Mouse (Mus musculus): ENCODE measurements around the gene Sec22a. TPM values are rescaled to one million over a fixed set of nuclear protein-coding genes. Genes with fewer than 3 reads are reported as not detected.

Sec22a gene
- polyA plus RNA-seq, 2 experiments: 30.1 to 49.8 TPM

DNA sequence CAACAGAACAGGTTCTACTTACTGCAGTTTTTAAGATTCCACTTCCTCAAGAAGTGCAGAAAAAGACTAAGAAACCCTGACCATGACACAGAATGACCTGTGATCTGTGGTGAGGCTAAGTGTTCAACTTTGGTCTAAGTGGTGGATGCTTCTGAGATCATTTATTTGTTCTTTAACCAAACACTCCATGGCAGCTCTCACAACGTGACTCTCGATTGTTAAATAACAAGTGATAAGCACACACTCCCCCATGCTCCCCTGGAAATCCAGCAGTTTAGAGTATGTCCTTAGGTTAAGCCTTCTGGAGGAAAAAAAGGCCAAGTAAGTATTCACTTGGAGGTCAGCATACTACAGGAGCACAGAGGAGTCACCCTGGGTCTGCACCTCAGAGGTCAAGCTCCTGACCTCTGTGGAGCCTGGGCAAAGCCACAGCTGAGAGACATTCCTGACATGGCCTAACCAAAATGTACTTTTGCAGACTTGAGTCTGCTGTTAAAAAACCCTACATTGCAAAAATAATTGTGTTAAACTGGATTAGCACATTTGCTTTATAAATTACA, 53.1 kb downstream of the Sec22a start:
- no peak overlapping the region for H3K4me2 ChIP-seq (replicated peaks; ENCODE audit: low read depth, low read length, severe bottlenecking)
- 58% methylated on average over 2 of the region's 2 CpGs for WGBS
- no peak overlapping the region for H3K27ac ChIP-seq (replicated peaks; ENCODE audit: low read depth, low read length)
- no peaks in the 10 kb centered on the region for H3K4me1 ChIP-seq (ENCODE audit: control insufficient read depth, insufficient read depth, low read length)
- no peak overlapping the region for H3K9ac ChIP-seq (ENCODE audit: low read depth, low read length, severe bottlenecking)
- no peak overlapping the region for H3K4me3 ChIP-seq (replicated peaks; ENCODE audit: low read length)
- H3K9me3 ChIP-seq (ENCODE audit: control insufficient read depth, low read length): no peaks in the 10 kb centered on the region
- H3K27me3 ChIP-seq (ENCODE audit: control insufficient read depth, insufficient read depth, low read length): no peaks in the 10 kb centered on the region
- no peak for ATAC-seq (ENCODE audit: low FRiP score, low read depth)
- DNase-seq (ENCODE audit: low spot score): no peak
- peaks cover 7% of the 10 kb centered on the region for H3K36me3 ChIP-seq (ENCODE audit: control insufficient read depth, insufficient read depth, low read length)
- no peak for TF ChIP-seq POLR2A (IDR thresholded peaks at IDR 0.05; ENCODE audit: borderline replicate concordance, extremely low read depth, insufficient read depth, insufficient read length)

DNA sequence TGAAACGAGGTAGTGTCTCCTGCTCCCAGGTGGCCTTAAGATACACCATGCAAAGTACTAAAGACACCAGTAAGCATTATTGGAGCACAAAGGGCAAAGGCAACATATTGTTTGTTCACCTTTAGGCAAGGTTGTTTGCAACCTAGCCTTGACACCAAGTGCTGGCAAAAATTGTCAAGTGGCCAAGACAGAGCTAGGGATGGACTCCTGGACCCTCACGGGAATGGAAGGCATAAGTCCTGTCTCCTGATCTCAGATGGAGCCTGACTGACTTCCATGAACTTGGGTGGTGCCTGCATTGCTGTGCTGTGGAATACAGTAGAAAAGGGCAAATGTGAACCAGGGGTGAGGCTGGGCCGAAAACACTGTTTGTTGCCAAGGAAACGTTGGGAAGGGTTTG, 54.1 kb downstream of the Sec22a start:
- H3K4me3 ChIP-seq (replicated peaks; ENCODE audit: low read length): no peak overlapping the region
- no peak overlapping the region for H3K9ac ChIP-seq (ENCODE audit: low read depth, low read length, severe bottlenecking)
- DNase-seq (ENCODE audit: low spot score): no peak
- peaks cover 7% of the 10 kb centered on the region for H3K36me3 ChIP-seq (ENCODE audit: control insufficient read depth, insufficient read depth, low read length)
- no peak overlapping the region for H3K27ac ChIP-seq (replicated peaks; ENCODE audit: low read depth, low read length)
- TF ChIP-seq POLR2A (IDR thresholded peaks at IDR 0.05; ENCODE audit: borderline replicate concordance, extremely low read depth, insufficient read depth, insufficient read length): no peak
- 89% methylated on average over 4 of the region's 4 CpGs for WGBS
- no peak for ATAC-seq (ENCODE audit: low FRiP score, low read depth)
- H3K9me3 ChIP-seq (ENCODE audit: control insufficient read depth, low read length): no peaks in the 10 kb centered on the region
- no peak overlapping the region for H3K4me2 ChIP-seq (replicated peaks; ENCODE audit: low read depth, low read length, severe bottlenecking)
- H3K4me1 ChIP-seq (ENCODE audit: control insufficient read depth, insufficient read depth, low read length): no peaks in the 10 kb centered on the region
- H3K27me3 ChIP-seq (ENCODE audit: control insufficient read depth, insufficient read depth, low read length): no peaks in the 10 kb centered on the region

GRCm38 (mm10) chr16:35308486-35309143, 55.1 kb downstream of the Sec22a start:
- WGBS: 91% methylated on average over 6 of the region's 6 CpGs
- H3K27ac ChIP-seq (replicated peaks; ENCODE audit: low read depth, low read length): no peak overlapping the region
- no peak overlapping the region for H3K4me3 ChIP-seq (replicated peaks; ENCODE audit: low read length)
- H3K36me3 ChIP-seq (ENCODE audit: control insufficient read depth, insufficient read depth, low read length): peaks cover 6% of the 10 kb centered on the region
- H3K27me3 ChIP-seq (ENCODE audit: control insufficient read depth, insufficient read depth, low read length): no peaks in the 10 kb centered on the region
- no peaks in the 10 kb centered on the region for H3K4me1 ChIP-seq (ENCODE audit: control insufficient read depth, insufficient read depth, low read length)
- no peak for TF ChIP-seq POLR2A (IDR thresholded peaks at IDR 0.05; ENCODE audit: borderline replicate concordance, extremely low read depth, insufficient read depth, insufficient read length)
- ATAC-seq (ENCODE audit: low FRiP score, low read depth) (no peak), DNase-seq (ENCODE audit: low spot score) (no peak)
- H3K9ac ChIP-seq (ENCODE audit: low read depth, low read length, severe bottlenecking): no peak overlapping the region
- no peak overlapping the region for H3K4me2 ChIP-seq (replicated peaks; ENCODE audit: low read depth, low read length, severe bottlenecking)
- H3K9me3 ChIP-seq (ENCODE audit: control insufficient read depth, low read length): no peaks in the 10 kb centered on the region

- Histone ChIP-seq H3K36me3 (ENCODE audit: control insufficient read depth, insufficient read depth, low read length) (peaks cover 6% of the 10 kb centered on the region), H3K27ac (replicated peaks; ENCODE audit: low read depth, low read length) (no peak overlapping the region), H3K9ac (ENCODE audit: low read depth, low read length, severe bottlenecking) (no peak overlapping the region), H3K4me1 (ENCODE audit: control insufficient read depth, insufficient read depth, low read length) (no peaks in the 10 kb centered on the region), H3K4me3 (replicated peaks; ENCODE audit: low read length) (no peak overlapping the region), H3K4me2 (replicated peaks; ENCODE audit: low read depth, low read length, severe bottlenecking) (no peak overlapping the region), H3K9me3 (ENCODE audit: control insufficient read depth, low read length) (no peaks in the 10 kb centered on the region), H3K27me3 (ENCODE audit: control insufficient read depth, insufficient read depth, low read length) (no peaks in the 10 kb centered on the region)
- DNase-seq (ENCODE audit: low spot score) (no peak), ATAC-seq (ENCODE audit: low FRiP score, low read depth) (no peak)
- WGBS: 81% methylated on average over 6 of the region's 6 CpGs
- TF ChIP-seq POLR2A (IDR thresholded peaks at IDR 0.05; ENCODE audit: borderline replicate concordance, extremely low read depth, insufficient read depth, insufficient read length): no peak
Observed at GRCm38 (mm10) chr16:35308016-35308415, 55.7 kb downstream of the Sec22a start.

GRCm38 (mm10) chr16:35307331-35307730, 56.4 kb downstream of the Sec22a start:
- no peaks in the 10 kb centered on the region for H3K9me3 ChIP-seq (ENCODE audit: control insufficient read depth, low read length)
- no peaks in the 10 kb centered on the region for H3K4me1 ChIP-seq (ENCODE audit: control insufficient read depth, insufficient read depth, low read length)
- no peak overlapping the region for H3K27ac ChIP-seq (replicated peaks; ENCODE audit: low read depth, low read length)
- WGBS: 84% methylated on average over 2 of the region's 2 CpGs
- DNase-seq (ENCODE audit: low spot score): no peak
- H3K36me3 ChIP-seq (ENCODE audit: control insufficient read depth, insufficient read depth, low read length): peaks cover 6% of the 10 kb centered on the region
- H3K9ac ChIP-seq (ENCODE audit: low read depth, low read length, severe bottlenecking): no peak overlapping the region
- ATAC-seq (ENCODE audit: low FRiP score, low read depth): no peak
- H3K27me3 ChIP-seq (ENCODE audit: control insufficient read depth, insufficient read depth, low read length): no peaks in the 10 kb centered on the region
- no peak overlapping the region for H3K4me2 ChIP-seq (replicated peaks; ENCODE audit: low read depth, low read length, severe bottlenecking)
- TF ChIP-seq POLR2A (IDR thresholded peaks at IDR 0.05; ENCODE audit: borderline replicate concordance, extremely low read depth, insufficient read depth, insufficient read length): no peak
- H3K4me3 ChIP-seq (replicated peaks; ENCODE audit: low read length): no peak overlapping the region

All from limb, embryonic 14.5 days (tissue).